Mouse (Mus musculus) left cerebral cortex, postnatal 10 days (tissue): ENCODE measurements at regions not wholly inside any gene's neighbourhood (a gene's known extent, or its start where the extent isn't known, plus 50 kb on each side); places are given as distances from the start of the nearest gene placed in this dataset.

Experiments
- DNase-seq, 2 experiments: peaks; one replicate each; pipeline ENCODE4 v3.0.0; 2021 to 2022; ENCODE audit warnings: low spot score in 2 of 2, mixed read lengths in 1 of 2; ENCODE audit errors: extremely low spot score in 1 of 2
- intact Hi-C: fragments of 180-260 bp; cut with DNase I; formaldehyde crosslinking; loops from one replicate; pipeline ENCODE4 v1.15.1; 2025

DNA sequence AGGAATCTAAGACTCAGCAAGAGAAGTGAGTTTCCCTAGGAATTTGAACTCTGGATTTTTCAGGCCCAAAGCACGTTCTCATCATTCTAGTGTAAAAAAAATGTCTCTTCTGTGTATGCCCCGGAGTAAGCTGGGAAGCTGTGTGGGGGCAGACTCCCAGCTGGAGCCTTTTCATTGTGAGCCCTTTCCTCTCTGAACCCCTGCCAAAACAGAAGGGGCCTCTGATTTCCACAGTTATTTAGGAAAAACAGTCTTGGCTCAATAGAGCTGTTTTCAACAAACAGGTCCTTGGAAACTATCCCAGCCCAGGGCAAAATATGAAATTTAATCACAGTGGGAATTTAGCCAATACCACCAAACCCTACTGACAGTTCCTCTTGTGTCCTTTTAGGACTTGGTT lies 70.2 kb upstream of the Srrm4 start:
- DNase-seq = peak in 1 of 2 experiments; percentile 13

DNA sequence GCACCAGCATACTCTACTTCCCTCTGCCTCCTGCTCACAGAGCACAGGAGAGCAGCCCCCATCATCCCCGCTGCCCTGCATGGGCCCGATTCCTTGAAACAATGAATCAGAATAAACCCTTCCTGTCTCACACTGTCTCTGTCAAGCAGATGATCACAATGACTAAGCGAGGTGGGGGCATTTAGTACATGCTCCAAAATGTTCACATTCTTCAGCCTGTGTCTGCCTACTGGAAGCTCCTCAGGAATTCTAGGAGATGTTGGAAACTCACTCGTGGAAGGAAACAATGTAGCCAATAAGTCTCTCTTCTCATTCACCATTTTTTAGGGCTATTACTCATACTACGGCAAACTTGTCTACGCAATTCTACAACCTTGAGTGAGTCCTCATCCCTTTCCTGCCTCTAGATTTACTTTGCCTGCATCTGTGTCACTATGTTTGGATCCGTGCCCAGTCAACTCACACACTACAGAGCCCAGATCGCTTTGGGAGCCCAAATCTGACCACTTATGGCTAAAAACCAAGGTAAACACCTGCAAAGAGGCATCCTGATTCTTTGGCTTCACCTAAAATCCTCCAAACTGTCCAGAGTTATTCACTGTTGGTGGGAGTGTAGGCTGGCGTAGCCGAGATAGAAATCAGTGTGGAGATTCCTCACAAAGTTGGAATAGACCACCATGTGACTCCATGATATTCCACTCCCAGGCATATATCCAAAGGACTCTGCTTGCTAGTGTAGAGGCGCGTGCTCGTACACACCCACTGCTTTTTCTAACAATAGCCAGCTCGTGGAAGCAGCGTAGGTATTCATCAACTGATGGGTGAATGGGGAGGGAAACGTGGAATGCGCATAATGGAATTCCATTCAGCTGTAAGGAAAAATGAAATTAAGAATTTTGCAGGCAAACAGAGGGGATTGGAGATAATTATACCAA lies 63.1 kb upstream of the Srrm4 start:
- DNase-seq = peak in 1 of 2 experiments; percentile 27
- intact Hi-C loops = no loop called here

More for the DNA sequence above, 70.2 kb upstream of the Srrm4 start:
- intact Hi-C loops = no loop called here
